Mouse (Mus musculus) myocyte (in vitro differentiated cells): ENCODE results near the gene Rbck1. TPM values are rescaled to one million over a fixed set of nuclear protein-coding genes. Genes with fewer than 3 reads are reported as not detected.
A peak's percentile ranks its signal among the peaks of the same experiment; 100 is the strongest.
"Not testable (repeated sequence)": the region's sequence is repeated elsewhere in the genome, so short reads cannot be mapped to it uniquely, and the experiment has no call there.

Experiments
- H3K27me3 ChIP-seq: one replicate; pipeline ENCODE4 v1.6.1; 2011; ENCODE audit not compliant: control insufficient read depth, insufficient read depth, insufficient read length
- H3K36me3 ChIP-seq: one replicate; pipeline ENCODE4 v1.6.1; 2011; ENCODE audit not compliant: control insufficient read depth, insufficient read depth
- H3K4me2 ChIP-seq: one replicate; pipeline ENCODE4 v1.6.1; 2011; ENCODE audit warnings: low read depth, control low read depth
- H3K4me3 ChIP-seq: one replicate; pipeline ENCODE4 v1.5.1; 2011; ENCODE audit warnings: mild to moderate bottlenecking, control low read depth, moderate library complexity
- H3K79me2 ChIP-seq: one replicate; pipeline ENCODE4 v1.6.1; 2011; ENCODE audit not compliant: control insufficient read depth, insufficient read depth
- H3ac ChIP-seq: one replicate; pipeline ENCODE4 v1.6.1; 2011; ENCODE audit not compliant: control insufficient read depth, insufficient read length
- CEBPB ChIP-seq: IDR thresholded peaks from 2 replicates; pipeline ENCODE4 v1.6.1; 2011; ENCODE audit warnings: mild to moderate bottlenecking, moderate library complexity; ENCODE audit not compliant: poor library complexity, insufficient read depth, severe bottlenecking
- E2F4 ChIP-seq: IDR thresholded peaks from one replicate; pipeline ENCODE4 v1.6.1; 2011; ENCODE audit warnings: mild to moderate bottlenecking, control low read depth, moderate library complexity; ENCODE audit not compliant: insufficient read depth
- MAX ChIP-seq: IDR thresholded peaks from one replicate; pipeline ENCODE4 v1.6.1; 2011; ENCODE audit warnings: low read depth, mild to moderate bottlenecking, control low read depth
- MYOD1 ChIP-seq, 3 experiments: IDR thresholded peaks; one replicate each; pipeline ENCODE4 v1.6.1; 2011; ENCODE audit warnings: control low read depth in 2 of 3, low read depth in 2 of 3, mild to moderate bottlenecking in 2 of 3, moderate library complexity in 1 of 3; ENCODE audit not compliant: insufficient read length in 2 of 3, control insufficient read depth in 1 of 3
- MYOG ChIP-seq, 3 experiments: IDR thresholded peaks; one replicate each; pipeline ENCODE4 v1.6.1; 2011; ENCODE audit warnings: control low read depth in 2 of 3, low read depth in 2 of 3, mild to moderate bottlenecking in 2 of 3; ENCODE audit not compliant: insufficient read length in 2 of 3, control insufficient read depth in 1 of 3, insufficient read depth in 1 of 3
- POLR2A ChIP-seq: IDR thresholded peaks from one replicate; pipeline ENCODE4 v1.6.1; 2011; ENCODE audit warnings: low read depth, mild to moderate bottlenecking, control low read depth, moderate library complexity; ENCODE audit not compliant: insufficient read length
- POLR2AphosphoS2 ChIP-seq: IDR thresholded peaks from one replicate; pipeline ENCODE4 v1.6.1; 2011; ENCODE audit warnings: low read depth, control low read depth; ENCODE audit not compliant: insufficient read length
- REST ChIP-seq: IDR thresholded peaks from one replicate; pipeline ENCODE4 v1.6.1; 2011; ENCODE audit warnings: mild to moderate bottlenecking, control low read depth, moderate library complexity; ENCODE audit not compliant: insufficient read depth, insufficient read length
- SRF ChIP-seq: IDR thresholded peaks from one replicate; pipeline ENCODE4 v1.6.1; 2011; ENCODE audit warnings: low read depth; ENCODE audit not compliant: control insufficient read depth, insufficient read length
- TCF12 ChIP-seq: IDR thresholded peaks from one replicate; pipeline ENCODE4 v1.6.1; 2011; ENCODE audit warnings: mild to moderate bottlenecking, control low read depth; ENCODE audit not compliant: poor library complexity, insufficient read depth, severe bottlenecking
- TCF3 ChIP-seq: IDR thresholded peaks from one replicate; pipeline ENCODE4 v1.6.1; 2011; ENCODE audit warnings: low read depth, control low read depth; ENCODE audit not compliant: insufficient read length
- USF1 ChIP-seq: IDR thresholded peaks from one replicate; pipeline ENCODE4 v1.6.1; 2011; ENCODE audit warnings: low read depth, mild to moderate bottlenecking, control low read depth, moderate library complexity
- polyA plus RNA-seq: library from polyadenylated mRNA; unstranded; fragments of >200 nt; fragmentation: generic; extraction: Trizol; gene quantifications from one replicate; pipeline ENCODE4 v1.2.1, GENCODE M21; 2012; ENCODE audit warnings: missing spikeins

Gene Rbck1
- polyA plus RNA-seq, 1 experiment = 73.3 TPM

GRCm38 (mm10) chr2:152361193-152361592 is 28.7 kb upstream of the Rbck1 start:
- no peak overlapping the region for H3K4me2 ChIP-seq
- TF ChIP-seq MYOD1 (IDR thresholded peaks at IDR 0.05; ENCODE audit: control insufficient read depth in 1 of 3, insufficient read length in 2 of 3, low read depth in 2 of 3) = no peak
- no peak for TF ChIP-seq REST
- TF ChIP-seq SRF = no peak
- no peak for TF ChIP-seq USF1
- TF ChIP-seq CEBPB = no peak
- TF ChIP-seq MAX = no peak
- no peak for TF ChIP-seq MYOG (IDR thresholded peaks at IDR 0.05; ENCODE audit: control insufficient read depth in 1 of 3, insufficient read depth in 1 of 3, insufficient read length in 2 of 3, low read depth in 2 of 3)
- no peak for TF ChIP-seq TCF3
- TF ChIP-seq TCF12 = no peak
- no peak for TF ChIP-seq POLR2AphosphoS2
- TF ChIP-seq E2F4 = no peak
- TF ChIP-seq POLR2A = no peak
- H3K36me3 ChIP-seq = no peaks in the 10 kb centered on the region
- no peaks in the 10 kb centered on the region for H3K27me3 ChIP-seq
- H3K79me2 ChIP-seq = no peaks in the 10 kb centered on the region
- no peak overlapping the region for H3ac ChIP-seq
- H3K4me3 ChIP-seq = no peak overlapping the region

GRCm38 (mm10) chr2:152360271-152360775 is 27.9 kb upstream of the Rbck1 start:
- Histone ChIP-seq H3K4me2 (peak overlapping the region; percentile 27), H3K27me3 (no peaks in the 10 kb centered on the region), H3K36me3 (no peaks in the 10 kb centered on the region), H3ac (no peak overlapping the region), H3K4me3 (no peak overlapping the region), H3K79me2 (no peaks in the 10 kb centered on the region)
- TF ChIP-seq POLR2AphosphoS2 (no peak), SRF (no peak), MYOG (IDR thresholded peaks at IDR 0.05; ENCODE audit: control insufficient read depth in 1 of 3, insufficient read depth in 1 of 3, insufficient read length in 2 of 3, low read depth in 2 of 3) (no peak), CEBPB (no peak), TCF3 (no peak), TCF12 (no peak), USF1 (no peak), REST (no peak), MYOD1 (IDR thresholded peaks at IDR 0.05; ENCODE audit: control insufficient read depth in 1 of 3, insufficient read length in 2 of 3, low read depth in 2 of 3) (no peak), POLR2A (no peak), MAX (no peak)

GRCm38 (mm10) chr2:152359616-152360015 is 27.2 kb upstream of the Rbck1 start:
- H3K4me2 ChIP-seq = peak overlapping the region; percentile 31
- no peak overlapping the region for H3ac ChIP-seq
- peak; percentile 62 for TF ChIP-seq TCF3
- TF ChIP-seq REST = no peak
- TF ChIP-seq E2F4 = no peak
- TF ChIP-seq SRF = no peak
- TF ChIP-seq MYOG (IDR thresholded peaks at IDR 0.05; ENCODE audit: control insufficient read depth in 1 of 3, insufficient read depth in 1 of 3, insufficient read length in 2 of 3, low read depth in 2 of 3) = peak in 1 of 3 experiments; percentile 92
- TF ChIP-seq MYOD1 (IDR thresholded peaks at IDR 0.05; ENCODE audit: control insufficient read depth in 1 of 3, insufficient read length in 2 of 3, low read depth in 2 of 3) = peak in 2 of 3 experiments; percentile 23 to 77
- H3K36me3 ChIP-seq = no peaks in the 10 kb centered on the region
- H3K27me3 ChIP-seq = no peaks in the 10 kb centered on the region
- no peaks in the 10 kb centered on the region for H3K79me2 ChIP-seq
- no peak overlapping the region for H3K4me3 ChIP-seq

GRCm38 (mm10) chr2:152358977-152359376 is 26.5 kb upstream of the Rbck1 start:
- H3K36me3 ChIP-seq, H3K79me2 ChIP-seq, H3K4me2 ChIP-seq, H3K4me3 ChIP-seq, H3ac ChIP-seq, H3K27me3 ChIP-seq: not testable (repeated sequence)

GRCm38 (mm10) chr2:152357254-152357653 is 24.8 kb upstream of the Rbck1 start:
- Histone ChIP-seq H3K27me3 (no peaks in the 10 kb centered on the region), H3ac (no peak overlapping the region), H3K4me3 (no peak overlapping the region), H3K36me3 (no peaks in the 10 kb centered on the region), H3K79me2 (no peaks in the 10 kb centered on the region), H3K4me2 (no peak overlapping the region)
- TF ChIP-seq MYOG (IDR thresholded peaks at IDR 0.05; ENCODE audit: control insufficient read depth in 1 of 3, insufficient read depth in 1 of 3, insufficient read length in 2 of 3, low read depth in 2 of 3) (no peak), POLR2A (no peak), SRF (no peak), TCF3 (no peak), E2F4 (no peak), MAX (no peak), MYOD1 (IDR thresholded peaks at IDR 0.05; ENCODE audit: control insufficient read depth in 1 of 3, insufficient read length in 2 of 3, low read depth in 2 of 3) (no peak)
